Mouse (Mus musculus) MEL (cell line): ENCODE measurements around the gene Slc12a6.

Experiments
- CTCF ChIP-seq, 3 experiments: IDR thresholded peaks in 2 of 3; conservative IDR thresholded peaks in 1 of 3; 2 replicates each; pipeline ENCODE4 v1.5.1; 2011 to 2012; ENCODE audit warnings: low read length in 3 of 3, low read depth in 2 of 3, mild to moderate bottlenecking in 2 of 3, improper control_type of control experiment in 1 of 3, inconsistent platforms in 1 of 3, mixed read lengths in 1 of 3, moderate library complexity in 1 of 3; ENCODE audit not compliant: control insufficient read depth in 1 of 3, insufficient read depth in 1 of 3, poor library complexity in 1 of 3, severe bottlenecking in 1 of 3
- EP300 ChIP-seq, 2 experiments: IDR thresholded peaks; 2 replicates each; pipeline ENCODE4 v1.6.1; 2011; ENCODE audit warnings: improper control_type of control experiment in 2 of 2, low read length in 2 of 2, low read depth in 1 of 2, mild to moderate bottlenecking in 1 of 2
- HCFC1 ChIP-seq: IDR thresholded peaks from 2 replicates; pipeline ENCODE4 v1.6.1; 2012; ENCODE audit warnings: low read depth, mild to moderate bottlenecking, inconsistent platforms, low read length, improper control_type of control experiment, moderate library complexity
- JUND ChIP-seq: IDR thresholded peaks from 2 replicates; pipeline ENCODE4 v1.6.1; 2011; ENCODE audit warnings: low read depth, mild to moderate bottlenecking, improper control_type of control experiment, low read length
- MAZ ChIP-seq: IDR thresholded peaks from 2 replicates; pipeline ENCODE4 v1.6.1; 2012; ENCODE audit warnings: low read depth, mild to moderate bottlenecking, inconsistent platforms, low read length, improper control_type of control experiment
- POLR2A ChIP-seq, 2 experiments: IDR thresholded peaks; 2 replicates each; pipeline ENCODE4 v1.6.1; 2011 to 2012; ENCODE audit warnings: low read length in 2 of 2, mild to moderate bottlenecking in 2 of 2, control low read depth in 1 of 2, improper control_type of control experiment in 1 of 2, low read depth in 1 of 2, moderate library complexity in 1 of 2; ENCODE audit not compliant: control insufficient read depth in 1 of 2, insufficient read depth in 1 of 2, poor library complexity in 1 of 2
- USF1 ChIP-seq: IDR thresholded peaks from 2 replicates; pipeline ENCODE4 v1.6.1; 2014; ENCODE audit warnings: low read depth, mild to moderate bottlenecking, inconsistent platforms, low read length, improper control_type of control experiment, moderate library complexity
- ZC3H11A ChIP-seq: IDR thresholded peaks from 2 replicates; pipeline ENCODE4 v1.6.1; 2012; ENCODE audit warnings: low read depth, mild to moderate bottlenecking, inconsistent platforms, low read length, improper control_type of control experiment

- TF ChIP-seq EP300 (IDR thresholded peaks at IDR 0.05; ENCODE audit: low read depth in 1 of 2, low read length in 2 of 2) (no peak), POLR2A (IDR thresholded peaks at IDR 0.05; ENCODE audit: control insufficient read depth in 1 of 2, insufficient read depth in 1 of 2, low read depth in 1 of 2, low read length in 2 of 2, poor library complexity in 1 of 2) (no peak), MAZ (no peak), CTCF (IDR thresholded peaks at IDR 0.05 in 2 of 3, conservative IDR thresholded peaks at IDR 0.05 in 1 of 3; ENCODE audit: control insufficient read depth in 1 of 3, insufficient read depth in 1 of 3, low read depth in 2 of 3, low read length in 3 of 3, poor library complexity in 1 of 3, severe bottlenecking in 1 of 3) (no peak), ZC3H11A (no peak), HCFC1 (no peak), USF1 (no peak), JUND (no peak)
Measured at GRCm38 (mm10) chr2:112296211-112296610, 30.6 kb downstream of the Slc12a6 start.
